Comparison of ENCODE assay signal across 28 mouse cellular contexts in the genomic region with DNA sequence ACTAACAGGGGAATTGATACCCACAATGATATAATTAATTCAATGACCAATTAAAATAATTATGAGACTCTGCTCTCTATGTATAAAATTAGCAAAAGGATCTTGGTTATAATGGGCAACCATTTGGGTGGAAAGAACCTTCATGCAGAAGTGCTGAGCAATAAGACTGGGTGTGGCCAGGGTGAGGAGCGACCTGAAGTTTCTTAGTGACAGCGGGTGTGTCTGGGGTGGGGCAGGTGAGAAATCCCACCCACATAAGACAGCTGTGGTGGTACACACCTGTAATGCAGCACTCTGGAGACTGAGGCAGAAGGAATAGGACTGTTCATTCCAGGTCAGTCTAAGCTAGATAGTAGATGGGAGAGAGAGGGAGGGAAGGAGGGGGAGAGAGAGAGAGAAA.
"Had no signal": no experiment of that assay in that cellular context is flagged by ENCODE, and none has a peak within 500 bp of the region (broad histone marks: within the 10 kb centered on the region; RNA-seq: fewer than 3 reads in every experiment).

No protein-coding gene starts in this region.

- H3K9ac ChIP-seq: embryonic facial prominence, embryonic 12.5 days; embryonic facial prominence, embryonic 13.5 days; embryonic facial prominence, embryonic 15.5 days; forebrain, embryonic 13.5 days; forebrain, embryonic 15.5 days; forebrain, postnatal 0 days had no signal

- ATAC-seq: forebrain, embryonic 13.5 days; forebrain, embryonic 15.5 days; forebrain, embryonic 16.5 days; forebrain, postnatal 0 days had no signal

- H3K36me3 ChIP-seq: embryonic facial prominence, embryonic 10.5 days; embryonic facial prominence, embryonic 12.5 days; embryonic facial prominence, embryonic 13.5 days; embryonic facial prominence, embryonic 15.5 days; forebrain, embryonic 10.5 days; forebrain, embryonic 15.5 days; heart, embryonic 10.5 days had no signal

- H3K9me3 ChIP-seq: embryonic facial prominence, embryonic 10.5 days; embryonic facial prominence, embryonic 13.5 days; embryonic facial prominence, embryonic 15.5 days; forebrain, embryonic 10.5 days; forebrain, embryonic 15.5 days; heart, embryonic 10.5 days had no signal

- H3K27ac ChIP-seq: embryonic facial prominence, embryonic 10.5 days; embryonic facial prominence, embryonic 12.5 days; embryonic facial prominence, embryonic 13.5 days; embryonic facial prominence, embryonic 15.5 days; forebrain, embryonic 10.5 days; forebrain, embryonic 13.5 days; forebrain, embryonic 15.5 days; gastrocnemius, adult 2 months; heart, adult 2 months; heart, embryonic 10.5 days had no signal

- H3K4me3 ChIP-seq: embryonic facial prominence, embryonic 10.5 days; embryonic facial prominence, embryonic 12.5 days; embryonic facial prominence, embryonic 13.5 days; embryonic facial prominence, embryonic 15.5 days; erythroblast, embryonic 14.5 days; forebrain, embryonic 10.5 days; forebrain, embryonic 13.5 days; forebrain, embryonic 15.5 days; gastrocnemius, adult 2 months; heart, adult 2 months; heart, embryonic 10.5 days had no signal

- DNase-seq: cerebellum, adult 2 months; cerebellum, adult 8-10 months; cerebellum, adult 9-10 months; cerebellum, adult 9-11 months; cerebellum, postnatal 10 days; cerebellum, postnatal 14 days; cerebellum, postnatal 25 days; cerebellum, postnatal 36 days; embryo, embryonic 11 days; forebrain, postnatal 0 days; gastrocnemius, adult 2 months; gastrocnemius, postnatal 10 days; gastrocnemius, postnatal 14 days; gastrocnemius, postnatal 25 days; gastrocnemius, postnatal 36 days; heart, adult 11 months; heart, adult 18-20 months; heart, adult 2 months had no signal

- H3K4me1 ChIP-seq: embryonic facial prominence, embryonic 10.5 days; embryonic facial prominence, embryonic 12.5 days; embryonic facial prominence, embryonic 13.5 days had no signal

- H3K4me2 ChIP-seq: embryonic facial prominence, embryonic 12.5 days; embryonic facial prominence, embryonic 13.5 days; embryonic facial prominence, embryonic 15.5 days; forebrain, embryonic 15.5 days had no signal

- H3K27me3 ChIP-seq: embryonic facial prominence, embryonic 12.5 days; embryonic facial prominence, embryonic 13.5 days; embryonic facial prominence, embryonic 15.5 days; forebrain, embryonic 13.5 days; forebrain, embryonic 15.5 days had no signal
